Mouse (Mus musculus) bone marrow, adult 2 months (tissue): ENCODE results near the gene March4.

Source experiments
- CTCF ChIP-seq: fragments of 200-500 bp; IDR thresholded peaks from 2 replicates; pipeline ENCODE4 v1.5.1; 2011; ENCODE audit warnings: low read length, control low read depth; ENCODE audit not compliant: control insufficient read depth, insufficient read depth
- POLR2A ChIP-seq: fragments of 200-500 bp; IDR thresholded peaks from 2 replicates; pipeline ENCODE4 v1.6.1; 2011; ENCODE audit warnings: low read depth, mild to moderate bottlenecking, control low read depth, low read length, borderline replicate concordance; ENCODE audit not compliant: control insufficient read depth

- TF ChIP-seq POLR2A (no peak), CTCF (no peak)
Measured at GRCm38 (mm10) chr1:72532926-72533325, 3.8 kb downstream of the March4 start.
